8 mouse cellular contexts compared by ENCODE assay signal in genomic region chr11:54100045-54100691, GRCm38 (mm10). TPM values are rescaled to one million over a fixed set of nuclear protein-coding genes. Genes with fewer than 3 reads are reported as not detected.
DNase-seq lines count a peak whose midpoint lies in the region; ATAC-seq and TF ChIP-seq lines count a peak whose summit lies in the region.

Gene P4ha2, plus strand, starts transcription at chr11:54100095.

- H3K4me2 ChIP-seq in lung, embryonic 16.5 days (ENCODE audit: low read depth, low read length), result peak within 1 kb of the TSS; percentile 95
- H3K4me2 ChIP-seq in embryonic facial prominence, embryonic 12.5 days (replicated peaks), result peak within 1 kb of the TSS; percentile 98
- peak within 1 kb of the TSS; percentile 98 for H3K4me2 ChIP-seq in heart, embryonic 15.5 days

- peak within 1 kb of the TSS; percentile 68 for H3K9ac ChIP-seq in lung, embryonic 16.5 days (ENCODE audit: low read length)
- H3K9ac ChIP-seq in embryonic facial prominence, embryonic 12.5 days, result peak within 1 kb of the TSS; percentile 69
- peak within 1 kb of the TSS; percentile 75 for H3K9ac ChIP-seq in heart, embryonic 15.5 days

- peaks cover 5% of the 10 kb centered on the region; the same call in 1 of the 2 replicates for H3K4me1 ChIP-seq in lung, embryonic 16.5 days (replicated peaks; ENCODE audit: control insufficient read depth, insufficient read depth, low read length)
- peaks cover 18% of the 10 kb centered on the region for H3K4me1 ChIP-seq in embryonic facial prominence, embryonic 12.5 days
- H3K4me1 ChIP-seq in heart, embryonic 15.5 days (replicated peaks), result peaks cover 35% of the 10 kb centered on the region
- peaks cover 35% of the 10 kb centered on the region for H3K4me1 ChIP-seq in limb, embryonic 10.5 days
- peaks cover 24% of the 10 kb centered on the region for H3K4me1 ChIP-seq in olfactory bulb, adult 2 months (ENCODE audit: control insufficient read depth, insufficient read depth, low read length)

- TF ChIP-seq POLR2A in olfactory bulb, adult 2 months (IDR thresholded peaks at IDR 0.05; ENCODE audit: insufficient read depth, low read depth, low read length), result no peak

- no peak for TF ChIP-seq CTCF in olfactory bulb, adult 2 months (IDR thresholded peaks at IDR 0.05; ENCODE audit: insufficient read depth, low read depth, low read length)

- WGBS in lung, embryonic 16.5 days, result 53% methylated on average over 10 of the region's 10 CpGs
- WGBS in embryonic facial prominence, embryonic 12.5 days, result 53% methylated on average over 10 of the region's 10 CpGs
- 54% methylated on average over 10 of the region's 10 CpGs for WGBS in heart, embryonic 15.5 days
- WGBS in limb, embryonic 10.5 days, result 44% methylated on average over 10 of the region's 10 CpGs
- 55% methylated on average over 10 of the region's 10 CpGs for WGBS in olfactory bulb, adult 2 months

- no peaks in the 10 kb centered on the region for H3K9me3 ChIP-seq in lung, embryonic 16.5 days (ENCODE audit: control insufficient read depth, low read length)
- no peaks in the 10 kb centered on the region for H3K9me3 ChIP-seq in embryonic facial prominence, embryonic 12.5 days
- H3K9me3 ChIP-seq in heart, embryonic 15.5 days (replicated peaks), result no peaks in the 10 kb centered on the region
- H3K9me3 ChIP-seq in limb, embryonic 10.5 days (replicated peaks), result no peaks in the 10 kb centered on the region

- peak; percentile 21; the same call in 1 of the 2 replicates for ATAC-seq in lung, embryonic 16.5 days (ENCODE audit: low read depth)
- peak; percentile 28; the same call in 1 of the 2 replicates for ATAC-seq in embryonic facial prominence, embryonic 12.5 days (ENCODE audit: insufficient number of reproducible peaks, insufficient read depth, low FRiP score, low TSS enrichment)
- ATAC-seq in heart, embryonic 15.5 days (replicated peaks; ENCODE audit: insufficient number of reproducible peaks, insufficient read depth, low FRiP score, low read depth), result no peak

- no peak for DNase-seq in lung, postnatal 4 days
- no peak for DNase-seq in limb, embryonic 10.5 days (ENCODE audit: low spot score)
- DNase-seq in urinary bladder, adult 18-20 months (ENCODE audit: low spot score in 2 of 2), result no peak
- no peak for DNase-seq in T-cell, adult 2 months (ENCODE audit: low spot score)

- no peaks in the 10 kb centered on the region for H3K36me3 ChIP-seq in lung, embryonic 16.5 days (ENCODE audit: control insufficient read depth, insufficient read depth, low read length)
- no peaks in the 10 kb centered on the region for H3K36me3 ChIP-seq in embryonic facial prominence, embryonic 12.5 days
- H3K36me3 ChIP-seq in heart, embryonic 15.5 days, result no peaks in the 10 kb centered on the region
- no peaks in the 10 kb centered on the region for H3K36me3 ChIP-seq in limb, embryonic 10.5 days

- no peak within 1 kb of the TSS for H3K27ac ChIP-seq in lung, embryonic 16.5 days (ENCODE audit: low read length)
- no peak within 1 kb of the TSS for H3K27ac ChIP-seq in embryonic facial prominence, embryonic 12.5 days
- H3K27ac ChIP-seq in heart, embryonic 15.5 days, result peak within 1 kb of the TSS; percentile 26; the same call in 1 of the 2 replicates
- H3K27ac ChIP-seq in limb, embryonic 10.5 days, result peak within 1 kb of the TSS; percentile 86
- H3K27ac ChIP-seq in olfactory bulb, adult 2 months (ENCODE audit: insufficient read depth, low read depth, low read length), result 0 out of 2 replicates have a peak within 1 kb of the TSS, but pooled peaks have one; percentile 7

- 0 out of 2 replicates have a peak, but pooled peaks cover 2% of the 10 kb centered on the region for H3K27me3 ChIP-seq in lung, embryonic 16.5 days (ENCODE audit: control insufficient read depth, insufficient read depth, low read depth, low read length)
- no peaks in the 10 kb centered on the region for H3K27me3 ChIP-seq in embryonic facial prominence, embryonic 12.5 days
- H3K27me3 ChIP-seq in heart, embryonic 15.5 days, result peaks cover 7% of the 10 kb centered on the region
- H3K27me3 ChIP-seq in limb, embryonic 10.5 days (ENCODE audit: low read depth, poor library complexity, severe bottlenecking), result peaks cover 31% of the 10 kb centered on the region

- H3K4me3 ChIP-seq in lung, embryonic 16.5 days (ENCODE audit: low read length), result peak within 1 kb of the TSS; percentile 62
- peak within 1 kb of the TSS; percentile 72 for H3K4me3 ChIP-seq in embryonic facial prominence, embryonic 12.5 days
- H3K4me3 ChIP-seq in heart, embryonic 15.5 days, result peak within 1 kb of the TSS; percentile 81
- peak within 1 kb of the TSS; percentile 72 for H3K4me3 ChIP-seq in limb, embryonic 10.5 days
- H3K4me3 ChIP-seq in olfactory bulb, adult 2 months (ENCODE audit: insufficient read depth, low read depth, low read length), result peak within 1 kb of the TSS; percentile 80

RNA-seq across cellular contexts. Expression of gene P4ha2, which starts in this region (rescaled TPM):
- polyA plus RNA-seq in lung, embryonic 16.5 days (2015; fragmentation: Nextera tagmentation; extraction: Ambion mirVana), result 41.4 and 47.4 TPM in 2 replicates
- 56.8 and 59.7 TPM in 2 replicates for polyA plus RNA-seq in embryonic facial prominence, embryonic 12.5 days (2016; fragmentation: Nextera tagmentation; extraction: Ambion mirVana)
- 46.0 and 54.6 TPM in 2 replicates for polyA plus RNA-seq in heart, embryonic 15.5 days (2015; fragmentation: Nextera tagmentation; extraction: Ambion mirVana)
- polyA plus RNA-seq in limb, embryonic 10.5 days (2016; fragmentation: Nextera tagmentation; extraction: Ambion mirVana), result 35.6 and 38.7 TPM in 2 replicates
- not detected in 2 replicates for polyA plus RNA-seq in olfactory bulb, adult 2 months (2012; ENCODE audit: insufficient read depth, insufficient read length, low replicate concordance, missing spikeins)

Comparison
In these comparisons a context has a peak if more than half of its experiments do, and no peak if none do; other contexts are left out.
1. RNA of gene P4ha2 (polyA plus RNA-seq): 56.8 to 59.7 TPM in embryonic facial prominence, embryonic 12.5 days, 41.4 to 47.4 TPM in lung, embryonic 16.5 days, 46.0 to 54.6 TPM in heart, embryonic 15.5 days and 35.6 to 38.7 TPM in limb, embryonic 10.5 days; not detected in olfactory bulb, adult 2 months; every median in the first group is over 10 times any median in the second.
2. H3K27ac ChIP-seq: peak in heart, embryonic 15.5 days (single experiment), limb, embryonic 10.5 days (single experiment) and olfactory bulb, adult 2 months (single experiment); none in lung, embryonic 16.5 days (single experiment) and embryonic facial prominence, embryonic 12.5 days (single experiment).
3. Peak in every context shown above with its lines, with median percentiles within 50 percentile points of each other: H3K4me2 ChIP-seq, H3K4me3 ChIP-seq and H3K9ac ChIP-seq.